Mouse (Mus musculus): ENCODE data around the gene Ccdc194. TPM values are rescaled to one million over a fixed set of nuclear protein-coding genes. Genes with fewer than 3 reads are reported as not detected.
"Not testable (repeated sequence)": the region's sequence is repeated elsewhere in the genome, so short reads cannot be mapped to it uniquely, and the experiment has no call there.

Ccdc194 gene
- polyA plus RNA-seq, 1 experiment from 2014 or later = 0.67 TPM

DNA sequence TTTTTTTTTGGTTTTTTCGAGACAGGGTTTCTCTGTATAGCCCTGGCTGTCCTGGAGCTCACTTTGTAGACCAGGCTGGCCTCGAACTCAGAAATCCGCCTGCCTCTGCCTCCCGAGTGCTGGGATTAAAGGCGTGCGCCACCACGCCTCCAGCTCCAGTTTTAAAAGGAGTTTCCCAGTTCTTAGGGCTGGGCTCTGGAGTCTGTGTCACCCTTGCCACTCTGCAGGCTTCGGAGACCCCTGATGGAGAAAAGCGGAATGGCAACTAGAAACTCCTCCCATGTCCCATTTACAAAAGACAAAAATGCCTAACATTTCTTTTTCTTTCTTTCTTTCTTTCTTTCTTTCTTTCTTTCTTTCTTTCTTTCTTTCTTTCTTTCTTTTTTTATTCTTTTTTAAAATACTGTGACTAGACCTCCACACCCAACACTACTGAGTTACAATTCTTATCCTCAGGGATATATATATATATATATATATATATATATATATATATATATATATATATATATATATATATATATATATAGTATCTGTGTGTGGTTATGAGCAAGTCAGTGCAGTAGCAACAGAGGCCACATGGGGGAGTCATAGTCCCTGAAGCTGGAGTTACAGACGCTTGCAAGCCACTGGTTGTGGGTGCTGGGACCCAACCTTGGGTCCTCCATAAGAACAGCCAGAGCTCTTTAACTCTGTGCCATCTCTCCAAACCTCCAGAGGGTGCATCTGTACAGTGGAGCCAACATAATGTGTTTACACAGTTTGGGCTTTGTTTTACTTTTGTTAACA lies 6.3 kb downstream of the Ccdc194 start:
- not testable (repeated sequence) for H3K9me3 ChIP-seq (replicated peaks); ATAC-seq (ENCODE audit: low FRiP score); H3K4me3 ChIP-seq; H3K4me2 ChIP-seq (replicated peaks); H3K9ac ChIP-seq; H3K27ac ChIP-seq; H3K36me3 ChIP-seq
- 48% methylated on average over 8 of the region's 10 CpGs for WGBS
- Histone ChIP-seq H3K4me1 (peaks cover 11% of the 10 kb centered on the region), H3K27me3 (peaks cover 12% of the 10 kb centered on the region)

- no peak overlapping the region for H3K27ac ChIP-seq
- 9% methylated on average over 6 of the region's 6 CpGs for WGBS
- ATAC-seq (ENCODE audit: low FRiP score) = no peak
These were observed 8.7 kb downstream of the Ccdc194 start for GRCm38 (mm10) chr8:71516786-71517185.

DNA sequence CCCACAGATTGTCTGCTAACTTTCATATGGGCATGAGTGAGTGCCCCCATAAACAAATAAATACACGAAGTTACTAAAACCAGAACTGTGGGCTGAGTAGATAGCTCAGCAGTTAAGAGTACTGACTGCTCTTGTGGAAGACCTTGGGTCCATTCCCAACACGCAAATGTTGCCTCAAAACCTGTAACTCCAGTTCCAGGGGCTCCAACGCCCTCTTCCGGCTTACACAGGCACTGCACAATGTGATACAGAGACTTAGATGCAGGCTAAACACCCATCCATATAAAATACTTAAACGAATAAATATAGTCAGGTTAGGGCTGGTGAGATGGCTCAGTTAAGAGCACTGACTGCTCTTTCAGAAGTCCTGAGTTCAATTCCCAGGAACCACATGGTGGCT lies 10.5 kb downstream of the Ccdc194 start:
- no peak overlapping the region for H3K4me3 ChIP-seq
- 67% methylated on average over 5 of the region's 5 CpGs for WGBS
- no peaks in the 10 kb centered on the region for H3K9me3 ChIP-seq (replicated peaks)
- ATAC-seq (ENCODE audit: low FRiP score) = no peak
- H3K27me3 ChIP-seq = peaks cover 15% of the 10 kb centered on the region; the same call in 1 of the 2 replicates
- H3K4me1 ChIP-seq = peaks cover 9% of the 10 kb centered on the region
- H3K4me2 ChIP-seq (replicated peaks) = no peak overlapping the region
- no peak overlapping the region for H3K9ac ChIP-seq
- no peak overlapping the region for H3K27ac ChIP-seq
- no peaks in the 10 kb centered on the region for H3K36me3 ChIP-seq

More at GRCm38 (mm10) chr8:71516786-71517185, 8.7 kb downstream of the Ccdc194 start:
- H3K27me3 ChIP-seq = peaks cover 2% of the 10 kb centered on the region; the same call in 1 of the 2 replicates
- H3K36me3 ChIP-seq = no peaks in the 10 kb centered on the region
- H3K4me3 ChIP-seq = no peak overlapping the region
- no peak overlapping the region for H3K4me2 ChIP-seq (replicated peaks)
- peaks cover 11% of the 10 kb centered on the region for H3K4me1 ChIP-seq
- no peaks in the 10 kb centered on the region for H3K9me3 ChIP-seq (replicated peaks)
- H3K9ac ChIP-seq = no peak overlapping the region

- Histone ChIP-seq H3K27ac (no peak overlapping the region), H3K4me1 (peaks cover 9% of the 10 kb centered on the region), H3K9ac (no peak overlapping the region), H3K4me3 (no peak overlapping the region), H3K4me2 (replicated peaks) (no peak overlapping the region), H3K27me3 (peaks cover 32% of the 10 kb centered on the region), H3K36me3 (no peaks in the 10 kb centered on the region), H3K9me3 (replicated peaks) (no peaks in the 10 kb centered on the region)
- ATAC-seq (ENCODE audit: low FRiP score) = no peak
- 64% methylated on average over 14 of the region's 15 CpGs for WGBS
These were observed 12.3 kb downstream of the Ccdc194 start for GRCm38 (mm10) chr8:71513018-71513754.

GRCm38 (mm10) chr8:71511644-71512043 lies 13.9 kb downstream of the Ccdc194 start, which contains the start of gene Plvap:
Plvap (minus strand) TSS chr8:71511752.
- WGBS = 59% methylated on average over 14 of the region's 14 CpGs
- ATAC-seq (ENCODE audit: low FRiP score) = no peak
- H3K4me1 ChIP-seq = peaks cover 8% of the 10 kb centered on the region
- no peak within 1 kb of the TSS for H3K27ac ChIP-seq
- H3K4me2 ChIP-seq (replicated peaks) = no peak within 1 kb of the TSS
- H3K4me3 ChIP-seq = no peak within 1 kb of the TSS
- no peak within 1 kb of the TSS for H3K9ac ChIP-seq
- no peaks in the 10 kb centered on the region for H3K36me3 ChIP-seq
- peaks cover 48% of the 10 kb centered on the region for H3K27me3 ChIP-seq
- H3K9me3 ChIP-seq (replicated peaks) = no peaks in the 10 kb centered on the region

- Histone ChIP-seq H3K9me3 (replicated peaks) (no peaks in the 10 kb centered on the region), H3K4me3 (no peak overlapping the region), H3K4me1 (peaks cover 7% of the 10 kb centered on the region; the same call in 1 of the 2 replicates), H3K27me3 (peaks cover 64% of the 10 kb centered on the region), H3K27ac (no peak overlapping the region), H3K9ac (no peak overlapping the region), H3K4me2 (replicated peaks) (no peak overlapping the region), H3K36me3 (no peaks in the 10 kb centered on the region)
- WGBS = 60% methylated on average over 2 of the region's 2 CpGs
- no peak for ATAC-seq (ENCODE audit: low FRiP score)
These were observed 16.2 kb downstream of the Ccdc194 start for GRCm38 (mm10) chr8:71509316-71509715.

DNA sequence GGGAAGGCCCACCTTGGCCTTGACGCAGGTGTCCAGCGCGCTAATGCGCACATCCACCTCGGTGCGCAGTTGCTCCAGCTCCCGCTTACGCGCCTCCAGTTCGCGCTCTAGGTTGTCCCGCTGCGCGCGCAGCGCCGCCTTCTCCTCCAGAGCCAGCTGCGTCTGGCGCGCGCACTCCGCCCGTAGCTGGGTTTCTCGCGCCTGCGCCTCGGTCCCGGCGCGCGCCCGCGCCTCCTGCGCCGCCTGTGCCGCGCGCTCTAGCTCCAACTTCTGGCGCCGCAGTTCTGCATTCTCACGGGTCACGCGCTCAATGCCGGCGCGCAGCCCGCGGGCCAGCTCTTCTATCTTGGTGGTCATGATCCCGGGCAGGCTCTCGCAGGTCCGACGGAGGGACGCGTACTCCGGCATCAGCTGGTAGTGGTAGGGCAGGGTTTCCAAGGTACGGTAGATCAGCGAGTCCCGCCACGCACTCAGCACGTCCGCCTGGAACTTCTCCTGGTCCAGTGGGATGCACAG lies 17.9 kb downstream of the Ccdc194 start:
- WGBS = under 1% methylated on average over 61 of the region's 61 CpGs
- Histone ChIP-seq H3K4me3 (peak overlapping the region; percentile 36), H3K4me2 (replicated peaks) (peak overlapping the region; percentile 59), H3K36me3 (no peaks in the 10 kb centered on the region), H3K27me3 (peaks cover 64% of the 10 kb centered on the region), H3K4me1 (peaks cover 7% of the 10 kb centered on the region; the same call in 1 of the 2 replicates), H3K27ac (no peak overlapping the region), H3K9ac (peak overlapping the region; percentile 28; the same call in 1 of the 2 replicates), H3K9me3 (replicated peaks) (no peaks in the 10 kb centered on the region)
- ATAC-seq (ENCODE audit: low FRiP score) = peak; percentile 80

DNA sequence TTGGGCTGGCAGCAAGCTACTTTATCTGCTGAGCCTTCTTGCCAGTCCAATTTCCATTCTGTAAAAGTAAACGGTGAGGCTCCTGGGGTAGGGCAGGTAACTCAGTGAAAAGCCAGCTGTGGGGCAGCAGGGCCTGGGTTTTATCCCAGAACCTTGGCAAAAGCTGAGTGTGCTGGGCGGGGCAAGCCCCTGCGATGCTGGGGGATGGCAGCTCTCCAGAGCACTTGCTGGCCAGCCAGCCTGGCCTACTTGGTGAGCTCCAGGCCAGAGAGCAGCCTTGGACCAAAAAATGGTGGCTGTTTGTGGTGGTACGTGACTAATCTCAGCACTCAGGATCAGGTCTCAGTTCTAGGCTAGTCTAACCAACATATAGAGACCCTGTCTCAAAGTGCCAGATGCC lies 19.5 kb downstream of the Ccdc194 start:
- H3K4me2 ChIP-seq (replicated peaks) = no peak overlapping the region
- no peaks in the 10 kb centered on the region for H3K36me3 ChIP-seq
- H3K27me3 ChIP-seq = peaks cover 55% of the 10 kb centered on the region
- no peak for ATAC-seq (ENCODE audit: low FRiP score)
- H3K9ac ChIP-seq = no peak overlapping the region
- WGBS = 86% methylated on average over 4 of the region's 4 CpGs
- H3K4me3 ChIP-seq = no peak overlapping the region
- H3K27ac ChIP-seq = no peak overlapping the region
- peaks cover 7% of the 10 kb centered on the region; the same call in 1 of the 2 replicates for H3K4me1 ChIP-seq
- no peaks in the 10 kb centered on the region for H3K9me3 ChIP-seq (replicated peaks)

DNA sequence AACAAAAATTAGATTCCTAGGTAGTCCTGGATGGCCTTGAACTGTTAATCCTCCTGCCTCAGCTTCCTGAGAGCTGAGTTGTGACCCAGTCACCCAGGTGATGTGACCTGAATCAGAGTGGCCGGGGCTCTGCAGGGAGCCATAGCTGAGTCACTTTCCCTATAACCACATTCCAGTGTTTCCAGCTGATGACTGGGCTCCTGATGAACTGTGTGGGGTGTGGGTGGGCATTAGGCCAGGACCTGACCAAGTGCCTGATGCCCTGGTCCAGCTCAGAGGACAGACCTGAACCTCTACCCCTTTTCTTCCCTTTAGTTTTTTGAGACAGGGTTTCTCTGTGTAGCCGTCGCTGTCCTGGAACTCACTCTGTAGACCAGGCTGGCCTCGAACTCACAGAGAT lies 20.2 kb downstream of the Ccdc194 start:
- peaks cover 7% of the 10 kb centered on the region; the same call in 1 of the 2 replicates for H3K4me1 ChIP-seq
- ATAC-seq (ENCODE audit: low FRiP score) = no peak
- no peaks in the 10 kb centered on the region for H3K36me3 ChIP-seq
- 95% methylated on average over 4 of the region's 4 CpGs for WGBS
- H3K27me3 ChIP-seq = peaks cover 52% of the 10 kb centered on the region
- H3K9ac ChIP-seq = no peak overlapping the region
- H3K4me3 ChIP-seq = no peak overlapping the region
- no peak overlapping the region for H3K4me2 ChIP-seq (replicated peaks)
- H3K9me3 ChIP-seq (replicated peaks) = no peaks in the 10 kb centered on the region
- H3K27ac ChIP-seq = no peak overlapping the region

GRCm38 (mm10) chr8:71504349-71504748 lies 21.2 kb downstream of the Ccdc194 start:
- no peak overlapping the region for H3K9ac ChIP-seq
- peaks cover 42% of the 10 kb centered on the region for H3K27me3 ChIP-seq
- peaks cover 7% of the 10 kb centered on the region; the same call in 1 of the 2 replicates for H3K4me1 ChIP-seq
- H3K27ac ChIP-seq = no peak overlapping the region
- no peaks in the 10 kb centered on the region for H3K36me3 ChIP-seq
- H3K4me2 ChIP-seq (replicated peaks) = no peak overlapping the region
- no peak overlapping the region for H3K4me3 ChIP-seq
- no peaks in the 10 kb centered on the region for H3K9me3 ChIP-seq (replicated peaks)
- 86% methylated on average over 4 of the region's 4 CpGs for WGBS
- ATAC-seq (ENCODE audit: low FRiP score) = no peak

- peaks cover 2% of the 10 kb centered on the region; the same call in 1 of the 2 replicates for H3K36me3 ChIP-seq
- no peak overlapping the region for H3K4me2 ChIP-seq (replicated peaks)
- no peak overlapping the region for H3K4me3 ChIP-seq
- ATAC-seq (ENCODE audit: low FRiP score) = no peak
- no peak overlapping the region for H3K27ac ChIP-seq
- WGBS = 38% methylated on average over 16 of the region's 16 CpGs
- peaks cover 26% of the 10 kb centered on the region for H3K4me1 ChIP-seq
- no peaks in the 10 kb centered on the region for H3K9me3 ChIP-seq (replicated peaks)
- no peak overlapping the region for H3K9ac ChIP-seq
- no peaks in the 10 kb centered on the region for H3K27me3 ChIP-seq
These were observed 26.5 kb downstream of the Ccdc194 start for GRCm38 (mm10) chr8:71498816-71499690.
